Mouse (Mus musculus) testis, adult 2 months (tissue): ENCODE measurements at regions not wholly inside any gene's neighbourhood (a gene's known extent, or its start where the extent isn't known, plus 50 kb on each side); places are given as distances from the start of the nearest gene placed in this dataset.

Experiments
- CTCF ChIP-seq: fragments of 200-500 bp; IDR thresholded peaks from 2 replicates; pipeline ENCODE4 v1.5.1; 2012; ENCODE audit warnings: low read depth, mild to moderate bottlenecking, inconsistent platforms, low read length, moderate library complexity; ENCODE audit not compliant: control insufficient read depth, insufficient read depth, insufficient replicate concordance
- POLR2A ChIP-seq: fragments of 200-500 bp; IDR thresholded peaks from 2 replicates; pipeline ENCODE4 v1.6.1; 2012; ENCODE audit warnings: low read depth, mild to moderate bottlenecking, inconsistent platforms, low read length, moderate library complexity; ENCODE audit not compliant: control insufficient read depth

DNA sequence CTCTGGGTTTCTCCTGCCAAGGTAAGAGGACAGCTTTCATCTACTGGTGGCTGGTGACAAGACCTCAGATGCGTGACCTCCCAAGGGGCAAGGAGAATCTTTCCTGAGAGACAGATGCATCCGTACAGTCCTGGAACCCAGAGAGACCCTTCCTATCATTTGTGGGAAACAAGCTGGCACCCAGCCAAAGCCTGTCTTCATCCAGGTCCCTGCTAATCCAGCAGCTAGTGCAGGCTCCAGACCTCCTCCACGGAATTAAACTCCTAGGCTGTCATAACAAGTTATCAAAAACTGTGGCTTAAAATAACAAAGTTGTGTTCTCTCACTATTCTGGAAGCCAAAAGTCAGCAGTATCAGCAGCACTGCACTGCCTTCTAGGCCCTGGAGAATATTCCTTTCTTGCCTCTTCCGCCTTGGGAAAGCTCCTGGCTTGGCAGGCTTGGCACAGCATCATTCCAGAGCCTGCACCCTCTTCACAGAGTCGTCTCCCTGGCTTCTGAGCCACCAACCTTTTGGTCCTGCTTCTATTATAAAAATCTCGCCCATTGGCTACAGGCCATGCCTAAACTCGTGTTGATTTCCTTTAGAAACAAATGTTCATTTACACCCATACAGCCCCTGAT is 113.3 kb upstream of the Slc22a22 start:
- TF ChIP-seq POLR2A (no peak), CTCF (no peak)
